Mouse (Mus musculus): Measurements from ENCODE around the gene Agtrap.

DNA sequence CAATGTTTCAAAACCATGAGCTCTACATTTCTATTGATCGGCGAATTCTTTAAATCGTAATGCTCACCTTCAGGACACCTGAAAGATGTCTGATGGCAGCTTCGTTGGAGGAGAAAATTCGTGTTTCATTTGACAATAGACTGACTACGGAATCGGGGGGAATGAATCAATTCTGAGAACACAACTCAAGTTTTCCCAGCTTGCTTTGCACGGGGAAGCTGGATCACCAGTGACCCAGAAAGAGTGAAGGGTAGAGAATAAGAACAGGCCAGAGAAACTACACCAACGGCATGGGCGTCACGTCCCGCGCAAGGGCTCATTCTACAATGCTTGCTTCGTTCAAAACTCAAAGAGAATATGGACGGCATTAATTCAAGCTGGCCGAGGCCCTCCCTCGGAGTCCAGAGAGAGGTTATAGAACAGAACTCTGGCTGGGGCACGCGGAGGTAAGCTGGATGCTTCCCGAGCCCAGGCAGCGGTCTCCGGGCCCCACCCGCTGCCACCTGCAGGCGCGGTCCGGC lies 49.7 kb downstream of the Agtrap start:
- TF ChIP-seq CTCF (IDR thresholded peaks at IDR 0.05; ENCODE audit: control insufficient read depth, insufficient read depth, low read length) (no peak), POLR2A (IDR thresholded peaks at IDR 0.05; ENCODE audit: borderline replicate concordance, control insufficient read depth, low read depth, low read length) (no peak)
